Mouse (Mus musculus): Measurements from ENCODE around the gene Ccn2.

The Ccn2 gene

DNA sequence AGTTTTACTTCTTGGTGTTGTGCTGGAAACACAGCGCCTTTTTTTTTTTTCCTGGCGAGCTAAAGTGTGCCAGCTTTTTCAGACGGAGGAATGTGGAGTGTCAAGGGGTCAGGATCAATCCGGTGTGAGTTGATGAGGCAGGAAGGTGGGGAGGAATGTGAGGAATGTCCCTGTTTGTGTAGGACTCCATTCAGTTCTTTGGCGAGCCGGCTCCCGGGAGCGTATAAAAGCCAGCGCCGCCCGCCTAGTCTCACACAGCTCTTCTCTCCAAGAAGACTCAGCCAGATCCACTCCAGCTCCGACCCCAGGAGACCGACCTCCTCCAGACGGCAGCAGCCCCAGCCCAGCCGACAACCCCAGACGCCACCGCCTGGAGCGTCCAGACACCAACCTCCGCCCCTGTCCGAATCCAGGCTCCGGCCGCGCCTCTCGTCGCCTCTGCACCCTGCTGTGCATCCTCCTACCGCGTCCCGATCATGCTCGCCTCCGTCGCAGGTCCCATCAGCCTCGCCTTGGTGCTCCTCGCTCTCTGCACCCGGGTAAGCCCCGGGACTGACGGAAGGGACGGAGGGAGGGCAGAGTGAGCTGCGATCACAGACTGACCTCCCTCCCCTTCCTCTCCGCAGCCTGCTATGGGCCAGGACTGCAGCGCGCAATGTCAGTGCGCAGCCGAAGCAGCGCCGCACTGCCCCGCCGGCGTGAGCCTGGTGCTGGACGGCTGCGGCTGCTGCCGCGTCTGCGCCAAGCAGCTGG lies at the start of gene Ccn2:
Gene Ccn2 (plus strand): TSS at position 193 of the 753 bp plus-strand sequence.
- in situ Hi-C loops (cut with MboI; ENCODE audit: unreplicated experiment in 2 of 2), result no loop called here

DNA sequence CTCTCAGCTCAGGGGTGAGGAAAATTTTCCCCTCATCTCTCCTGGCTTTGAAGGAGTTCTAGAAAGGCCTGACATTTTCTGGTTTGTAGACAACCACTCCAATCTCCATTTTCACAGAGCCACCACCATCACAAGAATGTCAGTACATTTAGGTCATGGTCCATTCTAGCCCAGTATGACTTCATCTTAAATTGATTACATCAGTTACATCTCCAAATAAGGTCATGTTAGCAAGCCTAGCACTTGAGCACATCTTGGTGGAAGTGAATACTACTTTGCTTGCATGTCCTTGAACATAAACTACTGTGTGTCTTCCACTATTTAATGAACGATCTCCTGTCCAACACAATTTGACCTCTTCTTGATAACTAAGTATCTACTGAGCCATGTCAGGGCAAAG lies 42.4 kb upstream of the Ccn2 start:
- in situ Hi-C loops (cut with MboI; ENCODE audit: unreplicated experiment in 2 of 2), result no loop called here

DNA sequence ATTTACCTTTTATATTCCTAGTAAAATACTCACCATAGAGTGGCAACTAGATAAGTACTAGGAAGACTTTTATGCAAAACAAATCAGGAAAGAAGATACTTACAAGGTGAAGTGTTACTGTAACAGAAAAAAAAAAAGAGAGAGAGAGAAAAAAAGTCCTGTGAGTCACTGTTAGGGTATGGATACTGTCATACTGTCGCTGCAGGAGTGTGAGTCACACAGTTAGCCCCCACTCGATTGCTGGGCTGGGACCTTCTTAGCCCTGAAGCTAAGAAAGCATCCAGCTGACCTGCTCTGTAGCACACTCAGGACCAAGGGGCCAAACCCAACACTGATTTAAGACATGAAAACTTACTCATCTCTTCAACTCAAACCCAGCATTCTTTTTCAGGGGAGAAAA lies 41.2 kb upstream of the Ccn2 start:
- in situ Hi-C loops (cut with MboI; ENCODE audit: unreplicated experiment in 2 of 2), result no loop called here

DNA sequence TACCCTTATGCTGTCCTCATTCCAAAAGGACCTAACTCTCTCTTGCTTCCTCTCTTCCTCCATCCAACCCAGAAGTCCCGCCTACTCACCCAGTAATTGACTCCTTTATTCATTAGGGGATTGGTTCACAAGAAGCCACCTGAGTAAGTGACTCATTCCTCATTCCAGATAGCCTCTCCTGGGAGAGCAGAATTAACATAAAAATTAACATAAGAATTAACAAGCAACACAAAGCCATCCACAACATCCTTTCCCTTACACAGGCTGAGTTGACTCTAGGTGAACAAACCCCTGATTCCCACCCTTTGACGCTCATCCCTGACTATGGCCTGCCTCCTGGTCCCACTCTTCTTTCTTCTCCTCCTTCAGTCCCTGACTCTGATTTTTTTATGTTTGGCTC lies 36.9 kb upstream of the Ccn2 start:
- in situ Hi-C loops (cut with MboI; ENCODE audit: unreplicated experiment in 2 of 2), result no loop called here

DNA sequence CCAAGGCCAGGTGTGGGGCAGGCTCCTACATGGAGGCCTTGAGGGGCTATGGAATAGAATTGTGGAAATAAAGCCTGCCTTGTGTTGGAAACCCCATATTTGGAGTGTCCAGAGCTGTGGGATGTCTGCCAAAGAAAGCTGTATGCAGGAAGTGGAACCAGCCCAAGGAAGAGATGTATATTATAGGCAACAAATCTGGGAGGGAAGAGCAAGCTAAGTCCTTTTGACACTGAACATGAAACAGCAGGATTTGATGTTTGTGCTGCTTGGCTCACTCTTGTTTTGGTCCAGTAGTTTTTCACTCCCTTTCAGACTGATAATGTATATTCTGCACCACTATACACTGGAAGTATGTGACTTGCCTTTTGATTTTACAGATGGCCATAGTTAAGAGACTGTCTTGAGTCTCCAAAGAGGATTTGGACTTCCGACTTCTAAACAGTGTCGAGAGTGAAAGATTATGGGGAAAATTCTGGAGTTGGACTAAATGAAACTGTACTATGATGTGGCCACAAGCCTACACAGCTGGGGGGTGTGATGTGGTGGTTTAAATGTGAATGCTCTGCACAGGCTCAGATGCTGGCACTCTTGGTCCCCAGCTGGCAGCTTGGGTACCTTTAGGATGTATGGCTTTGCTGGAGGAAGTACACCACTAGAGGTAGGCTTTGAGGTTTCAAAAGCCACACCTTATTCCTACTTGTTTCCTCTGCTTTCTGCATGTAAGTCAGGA lies 25.4 kb upstream of the Ccn2 start:
- in situ Hi-C loops (cut with MboI; ENCODE audit: unreplicated experiment in 2 of 2), result no loop called here

DNA sequence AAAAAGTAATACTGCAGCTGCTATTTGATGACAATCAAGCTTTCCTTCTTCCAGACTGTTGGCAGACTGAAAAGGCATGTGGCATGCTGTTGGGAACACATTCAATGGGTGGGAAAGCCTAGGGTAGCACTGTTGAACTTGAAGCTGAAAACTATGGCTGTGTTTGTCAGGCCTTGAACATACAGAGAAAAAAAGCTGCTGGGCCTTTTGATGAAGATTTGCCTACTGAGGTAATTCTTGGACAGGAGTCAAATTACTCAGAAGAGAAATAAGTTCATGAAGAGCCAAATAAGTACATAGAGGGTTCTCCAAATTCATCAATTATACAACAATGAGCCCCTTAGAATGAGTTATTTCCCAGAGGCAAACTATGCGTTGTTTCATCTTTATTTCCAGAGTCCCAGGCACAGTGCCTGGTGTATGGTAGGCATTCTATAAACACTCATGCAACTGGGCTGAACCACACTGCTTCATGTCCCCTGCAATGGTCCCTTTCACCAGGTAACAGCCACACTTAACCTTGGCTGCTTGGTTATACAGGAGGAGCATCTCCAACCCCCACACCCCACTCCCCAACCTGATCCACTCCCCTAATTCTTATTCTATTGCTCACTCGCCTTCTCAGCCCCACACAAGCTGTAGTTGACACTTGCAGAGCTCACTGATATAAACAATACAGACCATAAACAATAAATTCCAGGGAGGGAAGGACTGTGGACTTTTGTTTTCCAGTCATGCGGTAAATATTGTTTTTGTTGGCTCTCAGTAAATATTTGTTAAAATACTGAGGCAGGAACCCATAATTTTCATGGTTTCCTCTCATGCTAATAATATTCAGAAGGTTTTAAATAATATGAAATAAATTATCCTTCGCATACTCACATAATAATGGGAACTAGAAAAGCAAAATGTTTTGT lies 22.9 kb upstream of the Ccn2 start:
- in situ Hi-C loops (cut with MboI; ENCODE audit: unreplicated experiment in 2 of 2), result no loop called here

DNA sequence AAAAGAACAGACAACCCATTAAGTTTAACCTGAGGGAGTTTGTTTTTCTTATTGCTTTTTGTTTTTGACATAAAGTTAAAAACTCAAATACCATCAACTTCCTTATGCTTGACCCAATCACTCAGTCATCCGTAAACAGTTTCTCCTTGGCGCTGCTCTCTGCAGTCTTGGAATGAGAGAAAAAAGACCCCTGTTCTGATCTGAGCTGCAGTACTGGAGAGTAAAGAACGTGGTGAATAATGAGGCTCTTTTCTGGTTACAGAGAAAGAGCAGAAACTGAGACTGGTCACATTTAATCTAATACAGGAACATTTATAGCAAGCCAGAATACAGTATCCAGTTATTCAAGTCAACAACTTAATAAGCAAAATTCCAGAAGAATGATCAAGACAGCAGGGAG lies 21.8 kb upstream of the Ccn2 start:
- in situ Hi-C loops (cut with MboI; ENCODE audit: unreplicated experiment in 2 of 2), result no loop called here

DNA sequence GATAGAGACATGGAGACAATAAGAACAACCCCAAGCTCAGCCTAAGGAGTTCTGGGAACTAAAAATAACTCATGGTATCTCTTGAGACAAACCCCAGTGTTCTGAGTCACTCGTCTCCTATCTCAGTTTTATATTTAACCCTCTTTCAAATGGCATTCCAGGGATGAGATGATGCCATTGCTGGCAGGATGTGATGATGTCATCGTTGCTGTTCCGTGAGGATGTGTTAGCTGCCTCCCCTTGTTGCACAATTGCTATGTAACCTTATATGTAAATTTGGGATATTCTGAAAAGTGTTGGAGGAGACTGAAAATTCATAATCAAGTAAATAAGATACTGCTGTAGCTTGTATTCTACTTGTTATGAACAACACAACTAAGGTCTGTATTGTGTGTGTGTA lies 14.2 kb upstream of the Ccn2 start:
- in situ Hi-C loops (cut with MboI; ENCODE audit: unreplicated experiment in 2 of 2), result no loop called here

DNA sequence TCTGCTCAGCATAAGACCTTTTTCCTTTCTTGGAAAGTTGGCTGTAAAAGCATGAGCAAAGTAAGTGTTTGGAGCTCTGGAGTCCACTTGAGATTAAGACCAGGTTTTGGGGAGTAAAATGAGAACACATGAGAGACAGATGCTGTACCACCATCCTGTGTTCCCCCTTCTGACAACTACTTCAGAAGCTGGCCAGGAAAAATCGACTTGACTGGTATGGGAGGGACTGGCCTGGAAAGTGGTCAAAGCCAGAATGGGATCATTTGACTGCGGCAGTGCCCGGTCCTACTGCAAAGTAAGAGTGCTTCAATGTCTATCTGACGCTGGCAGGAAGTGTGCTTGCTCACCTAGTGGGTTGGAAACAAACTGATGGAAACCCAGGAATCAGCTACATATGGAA lies 6.4 kb upstream of the Ccn2 start:
- in situ Hi-C loops (cut with MboI; ENCODE audit: unreplicated experiment in 2 of 2), result no loop called here

DNA sequence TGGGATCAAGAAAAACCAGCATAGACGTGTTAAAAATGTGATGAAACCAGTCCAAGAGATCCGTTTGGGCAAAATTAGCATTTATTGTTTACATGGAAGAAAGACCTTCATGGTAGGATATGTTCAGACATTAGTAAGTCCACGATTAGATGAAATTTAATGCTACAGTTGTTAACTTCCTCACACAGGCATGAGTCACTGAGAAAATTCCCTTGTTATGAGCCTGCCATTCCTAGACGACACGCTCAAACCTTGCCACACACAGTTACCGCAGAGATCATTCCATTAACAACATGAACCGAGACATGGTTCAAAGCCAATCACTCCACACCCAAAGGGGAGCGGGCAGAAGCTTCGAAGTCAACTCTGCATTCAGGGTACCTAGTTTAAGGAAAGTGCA lies 6.0 kb upstream of the Ccn2 start:
- in situ Hi-C loops (cut with MboI; ENCODE audit: unreplicated experiment in 2 of 2), result no loop called here

DNA sequence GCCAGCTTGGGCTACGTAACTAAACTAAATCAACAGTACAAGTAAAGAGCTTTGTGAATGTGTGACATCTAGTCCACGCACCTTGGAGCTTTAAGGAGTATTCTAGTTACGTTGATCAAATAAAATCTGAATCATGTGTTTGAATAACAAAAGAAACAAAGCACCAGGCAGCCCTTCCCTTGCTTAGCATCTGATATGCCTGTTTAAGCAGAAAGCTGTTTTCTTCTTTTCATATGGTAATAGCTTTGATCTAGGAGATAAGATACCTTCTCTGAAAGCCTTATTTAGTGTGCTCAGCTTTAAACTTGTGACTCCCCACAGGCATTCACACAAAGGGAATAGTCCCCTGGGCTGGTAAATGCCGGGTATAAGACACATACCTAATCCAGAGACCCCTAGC lies 4.7 kb upstream of the Ccn2 start:
- in situ Hi-C loops (cut with MboI; ENCODE audit: unreplicated experiment in 2 of 2), result no loop called here

DNA sequence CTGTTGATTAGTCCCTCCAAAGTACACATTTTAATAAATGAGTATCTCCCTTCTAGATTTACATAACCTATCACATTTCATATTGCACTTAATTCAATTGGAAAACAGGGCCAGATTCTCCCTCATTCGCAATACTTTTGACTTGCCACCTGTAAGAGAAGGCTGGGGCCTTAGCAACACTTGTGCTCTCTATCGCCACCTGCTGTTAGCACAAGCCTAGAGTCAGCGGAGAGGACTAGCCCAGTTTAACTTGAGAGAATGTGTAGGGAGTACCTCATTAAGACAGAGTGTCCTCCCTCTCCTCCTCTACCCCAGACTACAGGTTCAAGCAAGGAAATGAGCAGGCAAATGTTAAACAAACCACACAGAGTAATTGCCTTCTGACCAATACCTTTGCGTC lies 4.1 kb upstream of the Ccn2 start:
- in situ Hi-C loops (cut with MboI; ENCODE audit: unreplicated experiment in 2 of 2), result no loop called here

DNA sequence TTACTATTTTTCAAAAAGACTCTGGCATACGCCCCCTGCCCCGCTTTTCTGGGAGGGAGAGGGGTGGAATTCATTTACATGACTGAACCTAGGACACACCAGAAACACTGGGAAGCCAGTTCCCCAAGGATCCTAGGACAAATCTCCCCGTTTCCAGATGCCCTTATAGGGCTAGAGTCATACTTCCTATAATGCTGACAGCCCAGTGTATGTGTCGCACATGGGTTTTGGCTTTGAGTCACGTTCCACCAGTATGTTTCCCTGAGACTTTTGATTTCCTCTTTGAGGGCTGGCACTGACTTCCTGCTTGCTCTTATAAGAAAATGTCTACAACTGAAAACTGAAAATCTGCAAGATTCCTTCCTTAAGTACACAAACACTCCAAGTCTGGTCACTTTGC lies 3.5 kb upstream of the Ccn2 start:
- in situ Hi-C loops (cut with MboI; ENCODE audit: unreplicated experiment in 2 of 2), result no loop called here

DNA sequence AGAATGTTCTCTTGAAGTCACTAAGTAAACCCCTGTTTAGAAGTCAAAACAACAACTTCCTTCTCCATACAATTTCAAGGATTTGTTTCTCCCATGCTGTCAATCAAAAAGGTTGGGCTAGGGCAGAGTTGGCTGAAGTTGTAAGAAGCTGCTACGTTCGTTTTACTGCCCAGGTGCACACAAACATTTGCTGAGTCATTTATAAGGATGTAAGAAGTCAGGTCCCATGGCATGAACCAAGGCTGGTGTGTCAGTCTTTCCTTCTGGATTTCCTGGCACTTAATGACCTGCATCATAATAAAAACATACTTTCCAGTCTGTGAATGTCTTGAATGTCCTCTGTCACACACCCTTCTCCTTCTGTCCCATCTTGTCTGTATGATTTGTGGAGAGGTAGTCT lies 2.9 kb upstream of the Ccn2 start:
- in situ Hi-C loops (cut with MboI; ENCODE audit: unreplicated experiment in 2 of 2), result no loop called here

DNA sequence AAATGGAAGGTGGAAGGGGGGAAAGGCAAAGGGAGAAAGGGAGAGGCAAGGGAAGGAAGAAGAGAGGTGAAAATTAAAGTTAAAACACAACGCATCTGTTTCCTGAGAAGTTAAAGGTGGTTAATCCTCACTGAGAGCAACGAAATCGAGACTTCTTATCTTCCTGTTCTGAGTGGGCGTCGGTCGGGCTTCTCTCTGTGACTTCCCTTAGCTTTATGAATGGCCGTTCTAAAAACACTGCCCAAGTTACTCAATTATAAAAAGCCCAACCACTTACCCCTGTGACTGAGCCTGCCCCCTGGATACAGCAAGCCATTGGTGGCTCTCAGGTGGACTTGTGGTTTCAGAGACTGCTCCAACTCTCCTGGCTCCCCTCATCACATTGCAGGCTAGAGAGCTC lies 2.3 kb upstream of the Ccn2 start:
- in situ Hi-C loops (cut with MboI; ENCODE audit: unreplicated experiment in 2 of 2), result no loop called here

DNA sequence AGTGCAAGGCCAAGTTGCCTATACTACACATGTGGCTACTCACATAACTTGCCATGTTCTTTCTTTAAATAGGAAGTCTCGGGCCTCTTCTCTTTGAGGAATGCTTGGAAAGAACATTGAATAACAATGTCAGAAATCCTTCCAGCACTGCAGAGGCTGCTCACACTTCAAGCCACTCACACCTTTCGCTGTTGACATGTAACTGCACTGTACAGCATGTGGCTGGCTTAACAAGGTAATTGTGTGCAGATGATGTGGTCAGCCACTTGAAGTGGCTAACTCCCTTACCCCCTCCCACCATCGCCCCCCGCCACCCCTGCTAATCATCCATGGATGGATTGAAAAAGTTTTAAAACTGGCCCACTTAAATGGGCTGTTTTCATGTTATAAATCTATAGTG lies 1.7 kb upstream of the Ccn2 start:
- in situ Hi-C loops (cut with MboI; ENCODE audit: unreplicated experiment in 2 of 2), result no loop called here

DNA sequence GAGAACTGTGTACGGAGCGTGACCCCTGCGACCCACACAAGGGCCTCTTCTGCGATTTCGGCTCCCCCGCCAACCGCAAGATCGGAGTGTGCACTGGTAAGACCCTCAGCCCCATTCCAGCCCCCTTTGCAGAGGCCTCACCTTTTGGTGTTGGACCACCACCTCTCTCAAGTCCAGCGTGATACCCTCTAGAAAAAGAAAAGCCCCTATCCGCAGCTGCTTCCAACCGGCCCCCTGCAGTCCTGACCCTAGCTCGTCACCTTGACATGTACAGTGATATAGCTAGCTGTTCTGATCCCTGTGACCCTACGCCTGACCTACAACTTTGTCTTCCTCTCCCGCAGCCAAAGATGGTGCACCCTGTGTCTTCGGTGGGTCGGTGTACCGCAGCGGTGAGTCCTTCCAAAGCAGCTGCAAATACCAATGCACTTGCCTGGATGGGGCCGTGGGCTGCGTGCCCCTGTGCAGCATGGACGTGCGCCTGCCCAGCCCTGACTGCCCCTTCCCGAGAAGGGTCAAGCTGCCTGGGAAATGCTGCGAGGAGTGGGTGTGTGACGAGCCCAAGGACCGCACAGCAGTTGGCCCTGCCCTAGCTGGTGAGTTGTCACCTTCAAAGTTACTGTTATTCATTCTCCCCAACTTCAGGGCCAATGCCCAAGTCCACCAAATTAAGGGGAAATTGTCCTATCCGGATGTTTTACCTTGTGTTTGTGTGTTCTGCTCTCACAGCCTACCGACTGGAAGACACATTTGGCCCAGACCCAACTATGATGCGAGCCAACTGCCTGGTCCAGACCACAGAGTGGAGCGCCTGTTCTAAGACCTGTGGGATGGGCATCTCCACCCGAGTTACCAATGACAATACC lies 994 bp downstream of the Ccn2 start:
- in situ Hi-C loops (cut with MboI; ENCODE audit: unreplicated experiment in 2 of 2), result no loop called here

DNA sequence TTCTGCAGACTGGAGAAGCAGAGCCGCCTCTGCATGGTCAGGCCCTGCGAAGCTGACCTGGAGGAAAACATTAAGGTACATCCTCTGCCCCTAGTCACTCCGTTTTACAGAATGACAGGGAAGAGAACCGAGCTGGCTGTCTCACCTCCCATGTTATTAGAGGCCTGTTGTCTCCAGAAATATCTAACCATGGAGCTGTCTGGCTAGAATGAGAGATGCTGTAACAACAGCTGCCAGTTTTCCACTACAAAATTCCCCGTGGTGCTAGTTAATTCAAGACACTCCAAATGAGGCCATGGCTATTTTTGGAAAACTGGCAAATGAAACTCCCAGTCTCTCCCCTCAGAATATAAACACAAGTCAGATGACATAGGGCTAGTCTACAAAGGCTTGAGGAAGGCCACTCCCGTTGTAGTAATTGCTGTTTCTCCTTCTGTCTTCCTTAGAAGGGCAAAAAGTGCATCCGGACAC lies 1.7 kb downstream of the Ccn2 start:
- in situ Hi-C loops (cut with MboI; ENCODE audit: unreplicated experiment in 2 of 2), result no loop called here

DNA sequence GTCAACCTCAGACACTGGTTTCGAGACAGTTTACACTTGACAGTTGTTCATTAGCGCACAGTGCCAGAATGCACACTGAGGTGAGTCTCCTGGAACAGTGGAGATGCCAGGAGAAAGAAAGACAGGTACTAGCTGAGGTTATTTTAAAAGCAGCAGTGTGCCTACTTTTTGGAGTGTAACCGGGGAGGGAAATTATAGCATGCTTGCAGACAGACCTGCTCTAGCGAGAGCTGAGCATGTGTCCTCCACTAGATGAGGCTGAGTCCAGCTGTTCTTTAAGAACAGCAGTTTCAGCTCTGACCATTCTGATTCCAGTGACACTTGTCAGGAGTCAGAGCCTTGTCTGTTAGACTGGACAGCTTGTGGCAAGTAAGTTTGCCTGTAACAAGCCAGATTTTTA lies 2.5 kb downstream of the Ccn2 start:
- in situ Hi-C loops (cut with MboI; ENCODE audit: unreplicated experiment in 2 of 2), result no loop called here

DNA sequence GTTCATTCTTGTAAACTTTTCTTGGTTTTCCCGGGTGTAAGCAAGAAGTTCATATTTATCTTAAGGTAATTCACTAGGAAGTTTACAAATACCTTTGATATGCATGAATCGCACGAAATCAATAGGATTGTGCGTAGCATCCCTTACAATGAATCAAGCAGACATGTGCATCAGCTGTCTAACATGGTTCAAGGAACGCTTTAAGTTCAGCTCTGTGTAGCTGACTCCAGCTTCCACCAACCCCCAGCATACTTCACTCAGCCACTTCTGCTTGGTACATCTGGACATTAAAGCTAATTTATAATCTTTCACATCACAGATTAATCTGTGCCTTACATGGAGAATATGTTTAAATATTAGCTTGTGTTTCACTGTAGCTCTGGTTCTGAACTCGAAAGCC lies 3.5 kb downstream of the Ccn2 start:
- in situ Hi-C loops (cut with MboI; ENCODE audit: unreplicated experiment in 2 of 2), result no loop called here

Data from v-Abl transformed pro-B cells (cell line).